In the genomic region with DNA sequence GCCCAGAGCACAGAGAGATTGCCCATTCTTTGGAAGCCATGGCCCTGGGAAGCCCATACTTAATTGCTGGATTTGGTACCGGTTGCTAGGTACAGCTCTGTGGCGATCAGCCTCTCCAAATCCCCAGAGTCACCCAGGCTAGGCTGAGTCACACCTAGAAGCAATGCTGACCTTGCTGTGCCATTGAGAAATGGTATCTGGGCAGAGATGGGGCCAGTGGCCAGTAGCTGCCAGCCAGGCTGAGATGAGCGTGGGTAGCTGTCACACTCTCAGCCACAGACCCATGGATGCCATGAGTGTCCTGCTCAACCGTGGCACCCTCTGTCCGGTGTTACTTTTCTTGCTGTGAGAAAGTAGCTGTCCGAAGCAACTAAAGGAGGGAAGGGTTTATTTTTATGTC, we compare ENCODE assay signal across 19 mouse cellular contexts.
DNase-seq lines count a peak whose midpoint lies in the region; TF ChIP-seq lines count a peak whose summit lies in the region.
"Had no signal": no experiment of that assay in that cellular context is flagged by ENCODE, and none has a peak within 500 bp of the region (broad histone marks: within the 10 kb centered on the region; RNA-seq: fewer than 3 reads in every experiment).

No protein-coding gene starts in this region.

- no peak overlapping the region for H3K27ac ChIP-seq in embryonic facial prominence, embryonic 10.5 days (replicated peaks)
- H3K27ac ChIP-seq: embryonic facial prominence, embryonic 15.5 days; forebrain, embryonic 10.5 days; forebrain, embryonic 15.5 days; heart, embryonic 13.5 days; hindbrain, embryonic 12.5 days; hindbrain, postnatal 0 days had no signal

- TF ChIP-seq CTCF in C2C12 (IDR thresholded peaks at IDR 0.05; ENCODE audit: control insufficient read depth, insufficient read depth, insufficient read length) = no peak

- 92% methylated on average over 6 of the region's 6 CpGs for WGBS in embryonic facial prominence, embryonic 10.5 days

- H3ac ChIP-seq in C2C12 (ENCODE audit: control insufficient read depth, insufficient read length, low read depth) = no peak overlapping the region
- H3ac ChIP-seq in myocyte (ENCODE audit: control insufficient read depth, insufficient read length) = no peak overlapping the region

- no peak for TF ChIP-seq POLR2A in myocyte (IDR thresholded peaks at IDR 0.05; ENCODE audit: insufficient read length, low read depth)

- no peaks in the 10 kb centered on the region for H3K9me3 ChIP-seq in embryonic facial prominence, embryonic 10.5 days
- H3K9me3 ChIP-seq: embryonic facial prominence, embryonic 15.5 days; forebrain, embryonic 10.5 days; forebrain, embryonic 15.5 days; heart, embryonic 13.5 days; hindbrain, embryonic 12.5 days had no signal

- peak overlapping the region; percentile 70 for H3K4me2 ChIP-seq in myocyte (ENCODE audit: low read depth)
- H3K4me2 ChIP-seq: embryonic facial prominence, embryonic 15.5 days; forebrain, embryonic 15.5 days; heart, embryonic 13.5 days; hindbrain, embryonic 12.5 days had no signal

- DNase-seq in adrenal gland, adult (ENCODE audit: inconsistent age in 2 of 2, low spot score in 1 of 2) = peak; percentile 66 to 87
- DNase-seq in adrenal gland, postnatal 4 days (ENCODE audit: low spot score in 2 of 2) = no peak
- peak; percentile 29 for DNase-seq in adrenal gland, postnatal 10 days
- DNase-seq in embryonic facial prominence, embryonic 10.5 days (ENCODE audit: low spot score) = no peak
- DNase-seq in kidney, postnatal 4 days = no peak
- DNase-seq: cerebellum, adult 2 months; cerebellum, postnatal 10 days; gastrocnemius, postnatal 14 days; heart, postnatal 36 days; kidney, adult 11 months had no signal

- H3K27me3 ChIP-seq in C2C12 (ENCODE audit: control insufficient read depth, insufficient read depth, insufficient read length) (no peaks in the 10 kb centered on the region), myocyte (ENCODE audit: control insufficient read depth, insufficient read depth, insufficient read length) (no peaks in the 10 kb centered on the region)
- H3K27me3 ChIP-seq in embryonic facial prominence, embryonic 10.5 days (replicated peaks; ENCODE audit: low read depth, poor library complexity, severe bottlenecking) = peaks cover 4% of the 10 kb centered on the region
- H3K27me3 ChIP-seq: embryonic facial prominence, embryonic 15.5 days; forebrain, embryonic 15.5 days; hindbrain, embryonic 12.5 days had no signal

- H3K4me1 ChIP-seq in embryonic facial prominence, embryonic 10.5 days = peaks cover 32% of the 10 kb centered on the region
- H3K4me1 ChIP-seq: forebrain, embryonic 15.5 days; hindbrain, embryonic 12.5 days had no signal

- H3K4me3 ChIP-seq in C2C12 (ENCODE audit: insufficient read depth, poor library complexity, severe bottlenecking) = no peak overlapping the region
- no peak overlapping the region for H3K4me3 ChIP-seq in myocyte
- no peak overlapping the region for H3K4me3 ChIP-seq in embryonic facial prominence, embryonic 10.5 days
- H3K4me3 ChIP-seq: embryonic facial prominence, embryonic 15.5 days; erythroblast, embryonic 14.5 days; forebrain, embryonic 10.5 days; forebrain, embryonic 15.5 days; heart, embryonic 13.5 days; hindbrain, embryonic 12.5 days had no signal

- H3K79me2 ChIP-seq in C2C12 (ENCODE audit: control insufficient read depth, insufficient read depth) (no peaks in the 10 kb centered on the region), myocyte (ENCODE audit: control insufficient read depth, insufficient read depth) (no peaks in the 10 kb centered on the region)

- H3K36me3 ChIP-seq in C2C12 (ENCODE audit: control insufficient read depth, insufficient read depth) (no peaks in the 10 kb centered on the region), myocyte (ENCODE audit: control insufficient read depth, insufficient read depth) (no peaks in the 10 kb centered on the region)
- H3K36me3 ChIP-seq in embryonic facial prominence, embryonic 10.5 days (replicated peaks) = no peaks in the 10 kb centered on the region
- H3K36me3 ChIP-seq: embryonic facial prominence, embryonic 15.5 days; forebrain, embryonic 10.5 days; forebrain, embryonic 15.5 days; heart, embryonic 13.5 days; hindbrain, embryonic 12.5 days had no signal

- no peaks in the 10 kb centered on the region for H3K79me3 ChIP-seq in C2C12 (ENCODE audit: low read depth)

TF ChIP-seq in C2C12, 6 proteins besides CTCF, POLR2A, EP300 and RAD21:
- TF ChIP-seq USF1 (IDR thresholded peaks at IDR 0.05; ENCODE audit: low read depth) = no peak
- peak; percentile 2 for TF ChIP-seq CEBPB (IDR thresholded peaks at IDR 0.05; ENCODE audit: low read depth)

TF ChIP-seq in myocyte, 11 proteins besides CTCF, POLR2A, EP300 and RAD21:
- no peak for TF ChIP-seq SRF (IDR thresholded peaks at IDR 0.05; ENCODE audit: control insufficient read depth, insufficient read length, low read depth)
- TF ChIP-seq MYOD1 (IDR thresholded peaks at IDR 0.05; ENCODE audit: control insufficient read depth in 1 of 3, insufficient read length in 2 of 3, low read depth in 2 of 3) = peak in 1 of 3 experiments; percentile 10
- no peak for TF ChIP-seq USF1 (IDR thresholded peaks at IDR 0.05; ENCODE audit: low read depth)

Comparison
In these comparisons a context has a peak if more than half of its experiments do, and no peak if none do; other contexts are left out.
1. DNase-seq: peak in adrenal gland, adult (2 of 2) and adrenal gland, postnatal 10 days (single experiment); none in adrenal gland, postnatal 4 days (0 of 2), embryonic facial prominence, embryonic 10.5 days (single experiment) and kidney, postnatal 4 days (0 of 2).